Mouse (Mus musculus) MEL (cell line): Measurements from ENCODE around the gene Lrrc31. TPM values are rescaled to one million over a fixed set of nuclear protein-coding genes. Genes with fewer than 3 reads are reported as not detected.

Experiments used
- DNase-seq: peaks from one replicate; pipeline ENCODE4 v3.0.0; 2011; ENCODE audit warnings: low read depth, low spot score
- H3K27ac ChIP-seq: 2 replicates; pipeline ENCODE4 v1.5.1; 2012; ENCODE audit warnings: low read depth, mild to moderate bottlenecking, control low read depth, low read length, moderate library complexity; ENCODE audit not compliant: control insufficient read depth
- H3K27me3 ChIP-seq, 2 experiments: fragments of 150-350 bp in 1 of 2; sonication (generic) in 1 of 2; 2 replicates each; pipeline ENCODE4 v1.6.1; 2012; ENCODE audit warnings: low read length in 2 of 2, mild to moderate bottlenecking in 2 of 2, improper control_type of control experiment in 1 of 2, moderate library complexity in 1 of 2; ENCODE audit not compliant: insufficient read depth in 2 of 2, control insufficient read depth in 1 of 2
- H3K36me3 ChIP-seq, 2 experiments: 2 replicates each; pipeline ENCODE4 v1.6.1; 2012 to 2014; ENCODE audit warnings: low read length in 2 of 2, improper control_type of control experiment in 1 of 2, inconsistent platforms in 1 of 2, mild to moderate bottlenecking in 1 of 2; ENCODE audit not compliant: insufficient read depth in 2 of 2, control insufficient read depth in 1 of 2
- H3K4me1 ChIP-seq, 2 experiments: fragments of 150-350 bp in 1 of 2; sonication (generic) in 1 of 2; 2 replicates each; pipeline ENCODE4 v1.6.1; 2012; ENCODE audit warnings: low read length in 2 of 2, improper control_type of control experiment in 1 of 2, mild to moderate bottlenecking in 1 of 2; ENCODE audit not compliant: insufficient read depth in 2 of 2, control insufficient read depth in 1 of 2
- H3K4me3 ChIP-seq, 2 experiments: fragments of 150-350 bp in 1 of 2; sonication (generic) in 1 of 2; 2 replicates each; pipeline ENCODE4 v1.5.1; 2012; ENCODE audit warnings: low read depth in 2 of 2, low read length in 2 of 2, mild to moderate bottlenecking in 2 of 2, moderate library complexity in 2 of 2, control low read depth in 1 of 2, improper control_type of control experiment in 1 of 2; ENCODE audit not compliant: control insufficient read depth in 1 of 2, insufficient read depth in 1 of 2
- H3K79me2 ChIP-seq: 2 replicates; pipeline ENCODE4 v1.6.1; 2012; ENCODE audit warnings: mild to moderate bottlenecking, low read length, moderate library complexity; ENCODE audit not compliant: control insufficient read depth, poor library complexity, insufficient read depth
- H3K9ac ChIP-seq: 2 replicates; pipeline ENCODE4 v1.6.1; 2012; ENCODE audit warnings: low read depth, mild to moderate bottlenecking, control low read depth, low read length, moderate library complexity; ENCODE audit not compliant: control insufficient read depth, poor library complexity, severe bottlenecking
- H3K9me3 ChIP-seq: fragments of 150-350 bp; sonication (generic); replicated peaks from 2 replicates; pipeline ENCODE4 v1.6.1; 2012; ENCODE audit warnings: mild to moderate bottlenecking, low read length, improper control_type of control experiment, moderate library complexity; ENCODE audit not compliant: insufficient read depth
- CHD1 ChIP-seq: IDR thresholded peaks from 2 replicates; pipeline ENCODE4 v1.6.1; 2012; ENCODE audit warnings: low read depth, mild to moderate bottlenecking, inconsistent platforms, low read length, improper control_type of control experiment
- CHD2 ChIP-seq: IDR thresholded peaks from 2 replicates; pipeline ENCODE4 v1.6.1; 2011; ENCODE audit warnings: low read length, improper control_type of control experiment
- E2F4 ChIP-seq: IDR thresholded peaks from 2 replicates; pipeline ENCODE4 v1.6.1; 2011; ENCODE audit warnings: low read depth, low read length, improper control_type of control experiment, borderline replicate concordance
- EP300 ChIP-seq, 2 experiments: IDR thresholded peaks; 2 replicates each; pipeline ENCODE4 v1.6.1; 2011; ENCODE audit warnings: improper control_type of control experiment in 2 of 2, low read length in 2 of 2, low read depth in 1 of 2, mild to moderate bottlenecking in 1 of 2
- HCFC1 ChIP-seq: IDR thresholded peaks from 2 replicates; pipeline ENCODE4 v1.6.1; 2012; ENCODE audit warnings: low read depth, mild to moderate bottlenecking, inconsistent platforms, low read length, improper control_type of control experiment, moderate library complexity
- JUND ChIP-seq: IDR thresholded peaks from 2 replicates; pipeline ENCODE4 v1.6.1; 2011; ENCODE audit warnings: low read depth, mild to moderate bottlenecking, improper control_type of control experiment, low read length
- KAT2A ChIP-seq: conservative IDR thresholded peaks from 2 replicates; pipeline ENCODE4 v1.6.1; 2012; ENCODE audit warnings: low read depth, low read length, improper control_type of control experiment, inconsistent platforms
- MAFK ChIP-seq: IDR thresholded peaks from 2 replicates; pipeline ENCODE4 v1.6.1; 2011; ENCODE audit warnings: low read depth, mild to moderate bottlenecking, low read length, improper control_type of control experiment, borderline replicate concordance
- MEF2A ChIP-seq: IDR thresholded peaks from 2 replicates; pipeline ENCODE4 v1.6.1; 2014; ENCODE audit warnings: low read depth, mild to moderate bottlenecking, inconsistent platforms, low read length, improper control_type of control experiment; ENCODE audit not compliant: poor library complexity, insufficient replicate concordance, severe bottlenecking; ENCODE audit errors: extremely low read depth
- MXI1 ChIP-seq: IDR thresholded peaks from 2 replicates; pipeline ENCODE4 v1.6.1; 2011; ENCODE audit warnings: mild to moderate bottlenecking, low read depth, low read length, improper control_type of control experiment
- MYC ChIP-seq: IDR thresholded peaks from 2 replicates; pipeline ENCODE4 v1.6.1; 2011; ENCODE audit warnings: low read depth, mild to moderate bottlenecking, low read length, improper control_type of control experiment, moderate library complexity
- POLR2A ChIP-seq, 2 experiments: IDR thresholded peaks; 2 replicates each; pipeline ENCODE4 v1.6.1; 2011 to 2012; ENCODE audit warnings: low read length in 2 of 2, mild to moderate bottlenecking in 2 of 2, control low read depth in 1 of 2, improper control_type of control experiment in 1 of 2, low read depth in 1 of 2, moderate library complexity in 1 of 2; ENCODE audit not compliant: control insufficient read depth in 1 of 2, insufficient read depth in 1 of 2, poor library complexity in 1 of 2
- POLR2AphosphoS5 ChIP-seq: IDR thresholded peaks from 2 replicates; pipeline ENCODE4 v1.6.1; 2012; ENCODE audit warnings: low read depth, borderline replicate concordance, mild to moderate bottlenecking, inconsistent platforms, low read length, moderate library complexity, mixed read lengths
- RAD21 ChIP-seq: IDR thresholded peaks from 2 replicates; pipeline ENCODE4 v1.6.1; 2011; ENCODE audit warnings: mild to moderate bottlenecking, low read depth, low read length, improper control_type of control experiment
- RCOR1 ChIP-seq: IDR thresholded peaks from 2 replicates; pipeline ENCODE4 v1.6.1; 2012; ENCODE audit warnings: low read depth, mild to moderate bottlenecking, inconsistent platforms, low read length, improper control_type of control experiment
- TAL1 ChIP-seq: IDR thresholded peaks from 2 replicates; pipeline ENCODE4 v1.6.1; 2012; ENCODE audit warnings: mild to moderate bottlenecking, inconsistent platforms, low read length, moderate library complexity, mixed read lengths
- USF1 ChIP-seq: IDR thresholded peaks from 2 replicates; pipeline ENCODE4 v1.6.1; 2014; ENCODE audit warnings: low read depth, mild to moderate bottlenecking, inconsistent platforms, low read length, improper control_type of control experiment, moderate library complexity
- ZKSCAN1 ChIP-seq: IDR thresholded peaks from 2 replicates; pipeline ENCODE4 v1.6.1; 2012; ENCODE audit warnings: low read depth, mild to moderate bottlenecking, inconsistent platforms, low read length, improper control_type of control experiment, moderate library complexity
- ZNF384 ChIP-seq: IDR thresholded peaks from 2 replicates; pipeline ENCODE4 v1.6.1; 2012; ENCODE audit warnings: low read depth, mild to moderate bottlenecking, inconsistent platforms, low read length, improper control_type of control experiment
- polyA plus RNA-seq, 2 experiments: library from polyadenylated mRNA; stranded (reverse) in 1 of 2; unstranded in 1 of 2; fragments of >175 nt in 1 of 2; fragments of >200 nt in 1 of 2; gene quantifications; 2 replicates each; pipeline versions ENCODE4 v1.2.1 to v1.2.4; 2012; ENCODE audit warnings: low replicate concordance in 2 of 2, low read depth in 1 of 2; ENCODE audit not compliant: insufficient read length in 2 of 2, insufficient read depth in 1 of 2, missing spikeins in 1 of 2
- total RNA-seq: library from RNA; depleted of rRNA; stranded (reverse); fragments of 300-350 nt; gene quantifications from 2 replicates; pipeline ENCODE4 v1.2.3, GENCODE M21; 2012

Gene Lrrc31
- total and polyA plus RNA-seq, 3 experiments = 0.03 TPM; not detected in 2

DNA sequence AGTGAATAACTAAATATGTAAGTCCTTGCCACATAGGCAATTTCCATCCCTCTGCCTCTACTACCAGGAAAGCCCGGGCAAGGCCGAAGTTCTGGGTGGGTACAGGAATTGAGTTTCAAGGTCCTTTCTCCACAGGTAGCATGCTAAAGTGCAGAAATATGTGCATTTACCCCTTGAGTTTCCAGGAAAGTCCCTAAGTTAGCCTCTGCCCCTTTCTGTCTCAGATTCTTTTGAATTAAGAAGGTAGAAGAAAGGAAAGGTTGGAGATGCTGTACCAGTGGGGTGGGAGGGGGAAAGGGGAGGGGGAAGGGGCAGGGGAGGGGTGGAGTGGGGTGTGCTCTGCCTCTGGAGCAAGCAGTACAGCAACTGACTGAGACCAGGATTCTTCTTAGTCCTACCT is 51.2 kb downstream of the Lrrc31 start:
- Histone ChIP-seq H3K27me3 (no peaks in the 10 kb centered on the region; a peak in 1 of 4 replicates), H3K36me3 (no peaks in the 10 kb centered on the region), H3K27ac (no peak overlapping the region), H3K9ac (no peak overlapping the region), H3K9me3 (no peaks in the 10 kb centered on the region), H3K79me2 (no peaks in the 10 kb centered on the region), H3K4me1 (no peaks in the 10 kb centered on the region), H3K4me3 (no peak overlapping the region)
- TF ChIP-seq POLR2A (IDR thresholded peaks at IDR 0.05; ENCODE audit: control insufficient read depth in 1 of 2, insufficient read depth in 1 of 2, low read depth in 1 of 2, low read length in 2 of 2, poor library complexity in 1 of 2) (no peak), KAT2A (no peak), ZKSCAN1 (no peak), HCFC1 (no peak)
- DNase-seq = no peak

DNA sequence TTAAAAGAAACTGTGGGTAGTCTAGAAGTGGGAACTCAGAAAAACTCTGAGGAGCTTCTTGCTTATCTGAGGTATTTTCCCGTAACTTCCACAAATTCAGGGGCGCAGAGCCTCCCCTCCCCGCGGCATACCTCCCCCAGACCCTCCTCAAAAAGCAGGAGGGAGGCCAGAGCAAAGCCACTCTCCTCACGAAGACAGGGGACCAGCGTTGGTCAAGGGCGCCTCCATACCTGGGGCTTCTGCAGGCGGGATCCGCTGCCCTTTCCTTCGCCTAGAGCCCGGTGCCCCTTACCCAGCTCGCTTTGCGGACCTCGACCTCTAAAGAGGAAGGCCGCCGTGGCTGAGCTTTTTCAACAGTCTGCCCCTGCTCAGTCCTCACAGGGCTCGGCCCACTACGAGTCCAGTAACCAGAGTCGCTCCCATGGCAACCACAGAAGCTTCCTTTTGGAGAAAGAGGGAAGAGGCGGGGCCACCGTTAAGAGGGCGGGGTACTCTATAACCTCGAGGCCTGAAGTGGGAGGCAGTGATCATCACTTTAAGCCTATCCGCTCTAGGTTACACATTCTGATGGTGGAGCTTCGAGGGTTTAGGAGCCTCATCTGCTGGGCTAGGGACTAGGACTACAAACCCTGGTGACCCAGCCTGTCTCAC is 52.1 kb downstream of the Lrrc31 start, which contains the start of gene Lrrc34:
Gene Lrrc34, minus strand, starts transcription at position 430 of the 651 bp plus-strand sequence.
- Histone ChIP-seq H3K9ac (no peak within 1 kb of the TSS), H3K79me2 (no peaks in the 10 kb centered on the region), H3K9me3 (no peaks in the 10 kb centered on the region), H3K27me3 (no peaks in the 10 kb centered on the region; a peak in 1 of 4 replicates), H3K36me3 (no peaks in the 10 kb centered on the region), H3K4me1 (no peaks in the 10 kb centered on the region), H3K27ac (no peak within 1 kb of the TSS), H3K4me3 (no peak within 1 kb of the TSS)
- TF ChIP-seq ZKSCAN1 = no peak
- no peak for TF ChIP-seq E2F4
- TF ChIP-seq MAFK = no peak
- TF ChIP-seq CHD2 = no peak
- TF ChIP-seq USF1 = no peak
- TF ChIP-seq RAD21 = no peak
- TF ChIP-seq CHD1 = no peak
- no peak for TF ChIP-seq POLR2AphosphoS5
- no peak for TF ChIP-seq JUND
- TF ChIP-seq MYC = no peak
- TF ChIP-seq ZNF384 = no peak
- TF ChIP-seq RCOR1 = no peak
- TF ChIP-seq MEF2A = no peak
- TF ChIP-seq MXI1 = no peak
- TF ChIP-seq EP300 (IDR thresholded peaks at IDR 0.05; ENCODE audit: low read depth in 1 of 2, low read length in 2 of 2) = no peak
- no peak for TF ChIP-seq POLR2A (IDR thresholded peaks at IDR 0.05; ENCODE audit: control insufficient read depth in 1 of 2, insufficient read depth in 1 of 2, low read depth in 1 of 2, low read length in 2 of 2, poor library complexity in 1 of 2)
- TF ChIP-seq TAL1 = no peak
- peak; percentile 17 for DNase-seq
